ENCODE assay signal across 9 mouse cellular contexts in the genomic region with DNA sequence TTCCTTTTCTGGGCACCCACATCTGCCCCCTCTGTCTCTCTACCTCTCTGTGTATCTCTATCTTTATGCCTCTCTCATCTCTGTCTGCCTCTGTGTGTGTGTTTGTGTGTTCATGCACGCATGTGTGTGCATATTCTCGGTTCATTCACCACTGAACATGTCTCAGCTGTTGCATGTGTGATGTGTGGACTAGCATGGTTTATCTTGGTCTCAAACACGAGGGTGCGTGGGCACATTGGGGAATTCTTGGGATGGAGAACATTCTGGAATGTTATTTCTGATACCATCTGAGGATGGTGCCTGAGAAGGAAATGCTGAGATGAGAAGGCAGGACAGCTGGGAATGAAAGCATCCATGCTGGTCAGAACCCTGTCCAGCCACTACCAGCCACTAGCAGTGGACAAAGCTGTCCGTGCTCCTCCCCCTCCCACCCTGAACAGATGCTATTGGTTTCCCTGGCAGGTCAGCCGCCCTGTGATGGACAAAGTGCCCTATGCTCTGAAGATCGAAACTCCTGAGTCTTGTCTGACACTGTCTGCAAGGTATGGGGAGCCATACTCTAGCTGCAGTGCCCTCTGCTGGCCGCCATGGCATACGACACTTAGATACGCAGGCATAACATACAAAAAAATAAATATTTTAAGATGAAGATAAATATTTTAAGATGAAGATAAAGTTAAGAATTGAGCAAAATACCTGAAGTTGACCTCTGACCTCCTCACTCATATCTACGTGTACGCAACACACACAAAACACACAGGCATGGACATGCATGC. TPM values are rescaled to one million over a fixed set of nuclear protein-coding genes. Genes with fewer than 3 reads are reported as not detected.
DNase-seq lines count a peak whose midpoint lies in the region; ATAC-seq and TF ChIP-seq lines count a peak whose summit lies in the region.
"Had no signal": no experiment of that assay in that cellular context is flagged by ENCODE, and none has a peak within 500 bp of the region (broad histone marks: within the 10 kb centered on the region; RNA-seq: fewer than 3 reads in every experiment).

No protein-coding gene starts in this region.

- H3K9ac ChIP-seq in hindbrain, postnatal 0 days (replicated peaks; ENCODE audit: low read length): no peak overlapping the region
- H3K9ac ChIP-seq: stomach, embryonic 15.5 days had no signal

- no peaks in the 10 kb centered on the region for H3K9me3 ChIP-seq in hindbrain, postnatal 0 days (ENCODE audit: low read length)
- H3K9me3 ChIP-seq: stomach, embryonic 15.5 days had no signal

- H3K27ac ChIP-seq in thymus, adult 2 months (ENCODE audit: control insufficient read depth, insufficient read depth, low read length): no peak overlapping the region
- H3K27ac ChIP-seq in hindbrain, postnatal 0 days: no peak overlapping the region
- H3K27ac ChIP-seq in small intestine, adult 2 months (ENCODE audit: insufficient read depth, low read depth, low read length): no peak overlapping the region
- H3K27ac ChIP-seq: stomach, embryonic 15.5 days had no signal

- 71% methylated on average over 12 of the region's 12 CpGs for WGBS in thymus, adult 2 months
- WGBS in hindbrain, postnatal 0 days: 56% methylated on average over 12 of the region's 12 CpGs
- WGBS in lung, adult 2 months: 54% methylated on average over 12 of the region's 12 CpGs
- 50% methylated on average over 12 of the region's 12 CpGs for WGBS in small intestine, adult 2 months

- no peaks in the 10 kb centered on the region for H3K36me3 ChIP-seq in thymus, adult 2 months (ENCODE audit: control insufficient read depth, insufficient read depth, low read length)
- no peaks in the 10 kb centered on the region for H3K36me3 ChIP-seq in hindbrain, postnatal 0 days (ENCODE audit: insufficient read depth, low read length)
- no peaks in the 10 kb centered on the region for H3K36me3 ChIP-seq in small intestine, adult 2 months (ENCODE audit: control insufficient read depth, insufficient read depth, low read length)
- H3K36me3 ChIP-seq: stomach, embryonic 15.5 days had no signal

- H3K4me1 ChIP-seq in thymus, adult 2 months (replicated peaks; ENCODE audit: control insufficient read depth, insufficient read depth, low read length): no peaks in the 10 kb centered on the region
- no peaks in the 10 kb centered on the region for H3K4me1 ChIP-seq in hindbrain, postnatal 0 days (ENCODE audit: insufficient read depth, low read length)
- H3K4me1 ChIP-seq in lung, adult 2 months (ENCODE audit: control insufficient read depth, insufficient read depth, low read length): peaks cover 5% of the 10 kb centered on the region
- peaks cover 5% of the 10 kb centered on the region; the same call in 1 of the 2 replicates for H3K4me1 ChIP-seq in small intestine, adult 2 months (ENCODE audit: control insufficient read depth, insufficient read depth, insufficient read length, low read length)

- H3K4me3 ChIP-seq in thymus, adult 2 months (ENCODE audit: control insufficient read depth, insufficient read depth, low read length): no peak overlapping the region
- H3K4me3 ChIP-seq in hindbrain, postnatal 0 days (ENCODE audit: low read length): no peak overlapping the region
- no peak overlapping the region for H3K4me3 ChIP-seq in lung, adult 2 months (replicated peaks; ENCODE audit: extremely low read depth, low read depth, low read length)
- no peak overlapping the region for H3K4me3 ChIP-seq in small intestine, adult 2 months (ENCODE audit: low read depth, low read length)
- H3K4me3 ChIP-seq: stomach, embryonic 15.5 days had no signal

- no peak overlapping the region for H3K4me2 ChIP-seq in hindbrain, postnatal 0 days (ENCODE audit: low read depth, low read length)
- H3K4me2 ChIP-seq: stomach, embryonic 15.5 days had no signal

- no peak for TF ChIP-seq POLR2A in thymus, adult 2 months (IDR thresholded peaks at IDR 0.05; ENCODE audit: control insufficient read depth, extremely low read depth, insufficient read depth, low read length, poor library complexity)
- TF ChIP-seq POLR2A in lung, adult 2 months (IDR thresholded peaks at IDR 0.05; ENCODE audit: borderline replicate concordance, extremely low read depth, low read depth, low read length): no peak
- TF ChIP-seq POLR2A in small intestine, adult 2 months (IDR thresholded peaks at IDR 0.05; ENCODE audit: low read depth, low read length): no peak

- peak; percentile 80 to 87 for DNase-seq in cerebellum, postnatal 10 days
- no peak for DNase-seq in cerebellum, adult 9-10 months
- DNase-seq in thymus, adult 2 months: peak; percentile 36
- DNase-seq in thymus, adult 18-20 months: no peak
- DNase-seq in embryo, embryonic 9.5 days (ENCODE audit: extremely low spot score): peak; percentile 34
- DNase-seq in hindbrain, postnatal 0 days (ENCODE audit: low spot score): peak; percentile 79
- peak; percentile 44 for DNase-seq in lung, adult 2 months

- no peaks in the 10 kb centered on the region for H3K27me3 ChIP-seq in thymus, adult 2 months (ENCODE audit: control insufficient read depth, insufficient read depth, low read length)
- no peaks in the 10 kb centered on the region for H3K27me3 ChIP-seq in hindbrain, postnatal 0 days (ENCODE audit: insufficient read depth, low read length)
- no peaks in the 10 kb centered on the region for H3K27me3 ChIP-seq in small intestine, adult 2 months (ENCODE audit: control insufficient read depth, insufficient read depth, low read length)
- H3K27me3 ChIP-seq: stomach, embryonic 15.5 days had no signal

- TF ChIP-seq CTCF in thymus, adult 2 months (IDR thresholded peaks at IDR 0.05; ENCODE audit: borderline replicate concordance, control insufficient read depth, extremely low read depth, insufficient read depth, low read length, poor library complexity): peak; percentile 49; the same call in 1 of the 2 replicates
- TF ChIP-seq CTCF in hindbrain, postnatal 0 days (IDR thresholded peaks at IDR 0.05; ENCODE audit: low read depth): peak; percentile 82
- peak; percentile 81 for TF ChIP-seq CTCF in lung, adult 2 months (IDR thresholded peaks at IDR 0.05; ENCODE audit: insufficient read depth, low read length)
- peak; percentile 70; the same call in 1 of the 2 replicates for TF ChIP-seq CTCF in small intestine, adult 2 months (IDR thresholded peaks at IDR 0.05; ENCODE audit: extremely low read depth, insufficient read length, insufficient replicate concordance, low read depth, low read length)

- ATAC-seq in hindbrain, postnatal 0 days: peak; percentile 52

RNA-seq across cellular contexts. Expression of a gene that starts 25.3 kb away (rescaled TPM):
- polyA plus RNA-seq in thymus, adult 2 months (2012; rRNA removed): 52.6 and 54.6 TPM in 2 replicates
- 63.4 and 80.7 TPM in 2 replicates for total RNA-seq in hindbrain, postnatal 0 days (2014; rRNA removed)
- 30.8 and 31.8 TPM in 2 replicates for polyA plus RNA-seq in hindbrain, postnatal 0 days (2015; fragmentation: Nextera tagmentation; extraction: Ambion mirVana)
- 15.0 and 22.1 TPM in 2 replicates for polyA plus RNA-seq in lung, adult 2 months (2012; rRNA removed)
- 5.2 and 12.5 TPM in 2 replicates for polyA plus RNA-seq in small intestine, adult 2 months (2012; rRNA removed)

Comparison
In these comparisons a context has a peak if more than half of its experiments do, and no peak if none do; other contexts are left out.
1. DNase-seq: peak in cerebellum, postnatal 10 days (2 of 2), thymus, adult 2 months (single experiment), embryo, embryonic 9.5 days (single experiment), hindbrain, postnatal 0 days (single experiment) and lung, adult 2 months (single experiment); none in cerebellum, adult 9-10 months (single experiment) and thymus, adult 18-20 months (0 of 2).
2. Peak in every context shown above with its lines, with median percentiles within 50 percentile points of each other: CTCF ChIP-seq.